Mouse (Mus musculus): ENCODE measurements around the gene Chtf18. TPM values are rescaled to one million over a fixed set of nuclear protein-coding genes. Genes with fewer than 3 reads are reported as not detected.
A peak's percentile ranks its signal among the peaks of the same experiment; 100 is the strongest.

The Chtf18 gene
- polyA plus RNA-seq, 1 experiment, result 10.6 TPM

DNA sequence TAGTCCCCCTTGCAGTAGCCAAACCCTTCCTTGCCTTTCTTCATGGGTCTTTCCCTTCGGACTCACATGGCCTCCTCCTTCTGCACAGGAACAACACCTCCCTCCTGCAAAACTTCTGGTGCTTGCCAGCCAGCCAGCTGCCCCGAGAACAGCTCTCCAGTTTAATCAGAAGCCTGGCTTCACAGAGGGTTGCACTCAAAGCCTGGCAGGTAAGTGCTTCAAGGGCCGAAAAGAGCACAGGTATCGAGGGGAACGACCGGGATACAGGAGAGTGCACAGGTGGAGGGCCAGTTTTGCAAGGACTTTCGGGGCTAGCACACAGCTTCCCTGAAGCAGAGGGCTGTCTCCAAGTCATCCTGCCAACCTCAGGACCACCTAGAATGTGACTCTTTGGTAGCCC, 11.6 kb upstream of the Chtf18 start:
- H3K4me1 ChIP-seq (ENCODE audit: control insufficient read depth, insufficient read depth, insufficient read length), result no peaks in the 10 kb centered on the region
- H3K27ac ChIP-seq (ENCODE audit: insufficient read depth, low read length), result no peak overlapping the region
- H3K27me3 ChIP-seq (ENCODE audit: control insufficient read depth, insufficient read depth, low read length), result no peaks in the 10 kb centered on the region
- WGBS, result 85% methylated on average over 7 of the region's 7 CpGs
- no peaks in the 10 kb centered on the region for H3K36me3 ChIP-seq (ENCODE audit: control insufficient read depth, insufficient read depth, low read length)
- no peak overlapping the region for H3K4me3 ChIP-seq (ENCODE audit: extremely low read depth, insufficient read depth, insufficient read length)
- no peak for DNase-seq (ENCODE audit: low read depth in 1 of 2, low spot score in 2 of 2)
- TF ChIP-seq CTCF (IDR thresholded peaks at IDR 0.05; ENCODE audit: extremely low read depth, insufficient read depth, insufficient read length, insufficient replicate concordance) (no peak), POLR2A (IDR thresholded peaks at IDR 0.05; ENCODE audit: low read depth, low read length) (no peak)

DNA sequence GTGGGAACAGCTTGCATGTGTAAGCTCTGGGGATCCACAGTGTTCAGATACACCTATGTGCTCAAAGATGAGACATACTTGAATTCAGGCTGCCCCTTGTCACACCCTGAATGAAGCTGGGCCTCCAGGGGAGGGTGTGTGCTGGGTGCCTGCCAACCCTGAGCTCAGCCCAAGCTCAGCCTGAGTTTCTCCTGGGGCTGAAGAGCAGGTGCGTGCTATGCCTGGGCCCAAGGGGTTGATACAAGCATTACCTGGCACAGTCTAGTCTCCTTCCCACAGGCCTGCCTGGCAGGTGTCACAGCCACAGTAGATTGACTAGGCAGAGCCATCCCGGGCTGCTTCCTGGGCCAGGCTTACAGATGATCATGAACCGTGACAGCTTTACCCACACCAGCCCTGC, 8.5 kb upstream of the Chtf18 start, which contains the start of gene Mslnl:
Gene Mslnl, plus strand, starts transcription at position 298 of the 400 bp plus-strand sequence.
- H3K27me3 ChIP-seq (ENCODE audit: control insufficient read depth, insufficient read depth, low read length), result no peaks in the 10 kb centered on the region
- no peak for DNase-seq (ENCODE audit: low read depth in 1 of 2, low spot score in 2 of 2)
- WGBS, result 76% methylated on average over 3 of the region's 3 CpGs

DNA sequence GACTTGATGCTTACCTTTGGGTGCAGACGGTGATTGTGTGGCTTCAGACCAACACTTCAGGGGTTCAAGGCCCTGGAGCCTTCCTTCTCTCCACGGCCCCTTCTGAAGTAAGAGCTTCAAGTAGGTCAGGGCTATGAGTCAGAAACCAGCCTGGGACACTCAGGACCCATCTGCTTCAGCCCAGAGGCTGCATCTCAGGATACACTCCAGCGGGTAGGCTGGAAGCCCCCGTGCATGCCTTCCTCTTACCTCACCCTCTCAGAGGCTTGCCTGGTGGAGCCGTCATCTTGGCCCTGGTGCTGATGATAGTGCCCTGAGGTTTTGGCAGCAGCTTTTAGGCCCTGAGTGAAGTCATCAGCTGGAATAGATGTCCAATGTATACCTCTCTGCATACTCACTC, 8.0 kb upstream of the Chtf18 start:
- H3K4me3 ChIP-seq (ENCODE audit: extremely low read depth, insufficient read depth, insufficient read length), result no peak overlapping the region
- no peak for TF ChIP-seq POLR2A (IDR thresholded peaks at IDR 0.05; ENCODE audit: low read depth, low read length)
- TF ChIP-seq CTCF (IDR thresholded peaks at IDR 0.05; ENCODE audit: extremely low read depth, insufficient read depth, insufficient read length, insufficient replicate concordance), result no peak
- no peak overlapping the region for H3K27ac ChIP-seq (ENCODE audit: insufficient read depth, low read length)
- whole genome bisulfite sequencing, result 90% methylated on average over 5 of the region's 5 CpGs
- H3K27me3 ChIP-seq (ENCODE audit: control insufficient read depth, insufficient read depth, low read length), result no peaks in the 10 kb centered on the region
- H3K4me1 ChIP-seq (ENCODE audit: control insufficient read depth, insufficient read depth, insufficient read length), result no peaks in the 10 kb centered on the region
- H3K36me3 ChIP-seq (ENCODE audit: control insufficient read depth, insufficient read depth, low read length), result no peaks in the 10 kb centered on the region
- DNase-seq (ENCODE audit: low read depth in 1 of 2, low spot score in 2 of 2), result no peak

More for the DNA sequence above, 8.5 kb upstream of the Chtf18 start, which contains the start of gene Mslnl:
- Histone ChIP-seq H3K4me3 (ENCODE audit: extremely low read depth, insufficient read depth, insufficient read length) (no peak within 1 kb of the TSS), H3K27ac (ENCODE audit: insufficient read depth, low read length) (no peak within 1 kb of the TSS), H3K36me3 (ENCODE audit: control insufficient read depth, insufficient read depth, low read length) (no peaks in the 10 kb centered on the region), H3K4me1 (ENCODE audit: control insufficient read depth, insufficient read depth, insufficient read length) (no peaks in the 10 kb centered on the region)
- TF ChIP-seq POLR2A (IDR thresholded peaks at IDR 0.05; ENCODE audit: low read depth, low read length) (no peak), CTCF (IDR thresholded peaks at IDR 0.05; ENCODE audit: extremely low read depth, insufficient read depth, insufficient read length, insufficient replicate concordance) (no peak)

DNA sequence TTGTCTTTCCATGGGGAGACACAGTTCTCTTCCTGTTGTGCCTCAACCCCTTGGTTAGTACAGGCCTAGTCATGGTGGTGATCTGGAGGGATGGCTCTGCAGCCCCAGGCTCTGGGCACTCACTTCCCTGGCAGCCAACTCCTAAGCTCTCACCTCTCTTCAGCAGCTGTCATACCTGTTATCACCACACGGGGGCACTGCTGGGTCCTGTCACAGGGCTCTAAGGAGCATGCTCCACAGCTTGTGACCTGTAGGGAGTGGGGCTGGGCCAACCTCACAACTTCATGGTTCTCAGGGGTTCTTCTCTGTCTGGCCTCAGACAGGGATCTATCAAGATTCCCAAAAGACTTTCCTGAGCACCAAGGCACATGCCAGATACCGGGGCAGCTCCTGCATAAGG, 4.9 kb upstream of the Chtf18 start:
- H3K27me3 ChIP-seq (ENCODE audit: control insufficient read depth, insufficient read depth, low read length), result no peaks in the 10 kb centered on the region
- TF ChIP-seq CTCF (IDR thresholded peaks at IDR 0.05; ENCODE audit: extremely low read depth, insufficient read depth, insufficient read length, insufficient replicate concordance) (peak; percentile 86; the same call in 1 of the 2 replicates), POLR2A (IDR thresholded peaks at IDR 0.05; ENCODE audit: low read depth, low read length) (no peak)
- DNase-seq (ENCODE audit: low read depth in 1 of 2, low spot score in 2 of 2), result peak; percentile 61 to 74
- peaks cover 6% of the 10 kb centered on the region; the same call in 1 of the 2 replicates for H3K4me1 ChIP-seq (ENCODE audit: control insufficient read depth, insufficient read depth, insufficient read length)
- no peak overlapping the region for H3K4me3 ChIP-seq (ENCODE audit: extremely low read depth, insufficient read depth, insufficient read length)
- H3K36me3 ChIP-seq (ENCODE audit: control insufficient read depth, insufficient read depth, low read length), result no peaks in the 10 kb centered on the region
- no peak overlapping the region for H3K27ac ChIP-seq (ENCODE audit: insufficient read depth, low read length)
- WGBS, result 32% methylated on average over 2 of the region's 2 CpGs

DNA sequence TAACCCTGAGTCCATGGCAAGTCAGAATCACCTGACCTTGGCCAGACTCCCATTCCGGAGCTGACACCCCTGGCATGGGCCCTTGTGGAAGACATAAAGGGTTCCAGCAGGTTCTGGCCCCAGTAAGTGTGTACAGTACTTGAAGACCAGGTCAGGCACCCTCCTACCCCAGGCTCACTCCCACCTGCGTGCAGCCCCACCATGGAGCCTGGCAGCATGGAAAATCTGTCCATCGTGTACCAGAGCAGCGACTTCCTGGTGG, 721 bp upstream of the Chtf18 start:
- no peak overlapping the region for H3K27ac ChIP-seq (ENCODE audit: insufficient read depth, low read length)
- no peaks in the 10 kb centered on the region for H3K27me3 ChIP-seq (ENCODE audit: control insufficient read depth, insufficient read depth, low read length)
- no peaks in the 10 kb centered on the region for H3K36me3 ChIP-seq (ENCODE audit: control insufficient read depth, insufficient read depth, low read length)
- no peak for TF ChIP-seq CTCF (IDR thresholded peaks at IDR 0.05; ENCODE audit: extremely low read depth, insufficient read depth, insufficient read length, insufficient replicate concordance)
- H3K4me1 ChIP-seq (ENCODE audit: control insufficient read depth, insufficient read depth, insufficient read length), result peaks cover 9% of the 10 kb centered on the region; the same call in 1 of the 2 replicates
- H3K4me3 ChIP-seq (ENCODE audit: extremely low read depth, insufficient read depth, insufficient read length), result peak overlapping the region; percentile 63
- WGBS, result 22% methylated on average over 4 of the region's 4 CpGs
- no peak for DNase-seq (ENCODE audit: low read depth in 1 of 2, low spot score in 2 of 2)

DNA sequence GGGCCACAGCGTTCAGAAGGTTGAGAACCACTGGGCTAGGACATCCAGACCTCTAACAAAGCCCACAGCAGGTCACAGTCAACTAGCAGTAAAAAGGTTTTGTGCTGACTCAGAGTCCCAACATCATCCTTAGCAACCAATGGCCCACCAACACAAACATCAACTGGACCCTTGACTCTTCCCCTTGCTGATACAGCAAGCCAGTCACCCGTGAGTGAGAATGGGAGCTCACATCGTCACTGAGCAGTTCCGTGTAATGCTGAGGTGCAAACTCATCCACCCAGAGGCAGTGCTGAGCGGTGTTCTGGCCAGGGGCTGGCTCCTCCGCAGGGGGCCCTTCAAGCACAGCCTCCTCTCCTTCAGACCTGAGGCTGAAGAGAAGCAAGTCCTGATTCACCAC, 2.0 kb downstream of the Chtf18 start:
- H3K27me3 ChIP-seq (ENCODE audit: control insufficient read depth, insufficient read depth, low read length), result no peaks in the 10 kb centered on the region
- peaks cover 9% of the 10 kb centered on the region; the same call in 1 of the 2 replicates for H3K4me1 ChIP-seq (ENCODE audit: control insufficient read depth, insufficient read depth, insufficient read length)
- DNase-seq (ENCODE audit: low read depth in 1 of 2, low spot score in 2 of 2), result no peak
- no peak for TF ChIP-seq POLR2A (IDR thresholded peaks at IDR 0.05; ENCODE audit: low read depth, low read length)
- no peak for TF ChIP-seq CTCF (IDR thresholded peaks at IDR 0.05; ENCODE audit: extremely low read depth, insufficient read depth, insufficient read length, insufficient replicate concordance)
- no peak overlapping the region for H3K4me3 ChIP-seq (ENCODE audit: extremely low read depth, insufficient read depth, insufficient read length)
- no peak overlapping the region for H3K27ac ChIP-seq (ENCODE audit: insufficient read depth, low read length)
- WGBS, result 90% methylated on average over 6 of the region's 6 CpGs
- H3K36me3 ChIP-seq (ENCODE audit: control insufficient read depth, insufficient read depth, low read length), result no peaks in the 10 kb centered on the region

DNA sequence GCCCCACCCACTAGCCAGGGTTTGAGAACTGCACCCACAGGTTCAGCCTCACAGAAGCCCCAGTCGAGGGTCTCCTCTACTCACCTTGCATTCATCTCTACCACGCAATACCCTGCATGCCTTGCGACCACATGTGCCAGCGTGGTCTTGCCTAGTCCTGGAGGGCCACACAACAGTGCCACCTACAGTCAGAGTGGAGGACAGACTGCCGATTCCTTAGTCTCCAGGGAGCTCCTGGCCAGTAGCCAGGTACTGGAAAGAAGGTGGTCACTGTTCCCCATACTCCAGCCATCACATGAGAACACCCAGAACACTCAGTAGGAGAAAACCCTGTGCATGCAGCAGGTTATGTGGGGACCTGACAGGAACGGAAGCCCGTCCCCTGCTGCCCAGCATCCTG, 3.3 kb downstream of the Chtf18 start:
- WGBS, result 89% methylated on average over 7 of the region's 7 CpGs
- no peak for DNase-seq (ENCODE audit: low read depth in 1 of 2, low spot score in 2 of 2)
- Histone ChIP-seq H3K4me1 (ENCODE audit: control insufficient read depth, insufficient read depth, insufficient read length) (peaks cover 9% of the 10 kb centered on the region; the same call in 1 of the 2 replicates), H3K4me3 (ENCODE audit: extremely low read depth, insufficient read depth, insufficient read length) (no peak overlapping the region), H3K27ac (ENCODE audit: insufficient read depth, low read length) (no peak overlapping the region), H3K36me3 (ENCODE audit: control insufficient read depth, insufficient read depth, low read length) (no peaks in the 10 kb centered on the region), H3K27me3 (ENCODE audit: control insufficient read depth, insufficient read depth, low read length) (no peaks in the 10 kb centered on the region)
- TF ChIP-seq POLR2A (IDR thresholded peaks at IDR 0.05; ENCODE audit: low read depth, low read length), result no peak
- TF ChIP-seq CTCF (IDR thresholded peaks at IDR 0.05; ENCODE audit: extremely low read depth, insufficient read depth, insufficient read length, insufficient replicate concordance), result no peak

All from spleen, adult 2 months (tissue).